Mouse (Mus musculus) urinary bladder, adult 2 months (tissue): ENCODE results near the gene Zbtb41. TPM values are rescaled to one million over a fixed set of nuclear protein-coding genes. Genes with fewer than 3 reads are reported as not detected.

ENCODE experiments used
- DNase-seq: peaks from one replicate; pipeline ENCODE4 v3.0.0; 2022; ENCODE audit warnings: low spot score
- polyA plus RNA-seq: library from polyadenylated mRNA; depleted of rRNA; stranded (reverse); fragments of >200 nt; gene quantifications from 2 replicates; pipeline ENCODE4 v1.2.3, GENCODE M21; 2012; rRNA removed

Zbtb41 gene
- polyA plus RNA-seq, 1 experiment: 6.5 TPM

GRCm38 (mm10) chr1:139478898-139479297, 56.8 kb downstream of the Zbtb41 start:
- DNase-seq: no peak

DNA sequence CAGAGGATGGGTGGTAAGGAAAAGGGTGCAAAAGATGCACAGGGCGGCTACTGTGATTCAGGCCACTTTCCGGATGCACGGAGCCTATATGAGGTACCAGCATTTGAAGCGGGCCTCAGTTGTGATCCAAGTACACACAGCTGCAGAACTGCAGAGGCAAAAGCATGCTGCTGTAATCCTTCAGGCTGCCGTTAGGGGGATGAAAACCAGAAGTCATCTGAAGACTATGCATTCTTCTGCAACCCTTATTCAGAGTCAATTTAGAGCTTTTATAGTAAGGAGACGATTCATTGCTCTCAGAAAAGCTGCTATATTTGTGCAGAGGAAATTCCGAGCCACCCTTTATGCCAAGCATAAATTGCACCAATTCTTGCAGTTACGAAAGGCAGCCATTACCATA, 58.2 kb downstream of the Zbtb41 start:
- no peak for DNase-seq

- no peak for DNase-seq
Measured at GRCm38 (mm10) chr1:139481146-139481545, 59.1 kb downstream of the Zbtb41 start.

DNA sequence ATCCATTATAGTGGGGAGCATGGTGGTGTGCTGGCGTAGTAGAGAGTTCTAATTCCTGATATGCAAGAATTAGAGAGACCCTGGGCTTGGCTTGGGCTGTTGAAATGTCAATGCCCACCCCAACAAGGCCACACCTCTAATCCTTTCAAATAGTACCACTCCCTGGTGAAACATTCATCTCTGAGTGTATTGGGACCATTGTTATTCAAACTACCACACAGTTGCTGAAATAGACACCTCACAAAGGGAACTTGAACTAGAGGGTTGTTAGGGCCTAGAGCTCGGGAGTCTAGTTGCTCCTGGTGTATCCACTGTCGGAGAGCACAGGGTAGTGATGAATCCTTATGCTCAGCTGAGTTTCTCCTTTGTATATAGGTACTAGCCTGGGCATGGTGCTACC, 72.5 kb downstream of the Zbtb41 start:
- DNase-seq: no peak

DNA sequence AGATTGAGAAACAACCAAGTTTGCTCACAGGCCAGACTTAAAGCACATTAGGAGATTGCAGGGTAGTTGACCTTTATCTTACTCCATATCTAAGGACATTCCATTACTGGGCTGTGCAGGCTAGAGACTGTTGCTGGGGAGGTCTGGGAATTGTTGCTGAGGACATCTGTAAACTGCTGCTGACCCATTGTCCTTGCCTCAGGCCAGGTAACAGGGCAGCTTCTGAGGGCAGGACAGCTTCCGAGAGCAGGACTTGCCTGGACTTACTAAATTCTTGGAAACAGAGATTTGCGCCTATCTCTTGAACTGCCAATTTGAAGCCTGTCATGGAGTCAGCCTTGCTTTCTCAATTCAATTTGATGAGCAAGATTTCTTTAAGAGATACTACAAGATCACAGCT, 73.3 kb downstream of the Zbtb41 start:
- DNase-seq: no peak

GRCm38 (mm10) chr1:139496212-139496611, 74.1 kb downstream of the Zbtb41 start:
- DNase-seq: no peak

- DNase-seq: no peak
Measured at GRCm38 (mm10) chr1:139499751-139500150, 77.7 kb downstream of the Zbtb41 start.

GRCm38 (mm10) chr1:139501258-139501752, 79.2 kb downstream of the Zbtb41 start, which contains the start of gene F13b:
Gene F13b, plus strand, starts transcription at chr1:139501702.
- no peak for DNase-seq

Other genes starting within 250 kb of the Zbtb41 start
- 0.15 TPM in 1 of 2 replicates, not detected in the other for gene Crb1, start 45.2 kb upstream of the Zbtb41 start, polyA plus RNA-seq
- 0.40 and 0.46 TPM in 2 replicates for gene Aspm, start 32.5 kb downstream of the Zbtb41 start, polyA plus RNA-seq
- not detected in 2 replicates for gene F13b, start 79.4 kb downstream of the Zbtb41 start, polyA plus RNA-seq
- gene Cfhr1, start 138.0 kb downstream of the Zbtb41 start, polyA plus RNA-seq: not detected in 2 replicates